Mouse (Mus musculus): ENCODE data around the gene Acly. TPM values are rescaled to one million over a fixed set of nuclear protein-coding genes. Genes with fewer than 3 reads are reported as not detected.

Acly gene
- total and polyA plus RNA-seq, 3 experiments, result 213 to 277 (median 246) TPM

DNA sequence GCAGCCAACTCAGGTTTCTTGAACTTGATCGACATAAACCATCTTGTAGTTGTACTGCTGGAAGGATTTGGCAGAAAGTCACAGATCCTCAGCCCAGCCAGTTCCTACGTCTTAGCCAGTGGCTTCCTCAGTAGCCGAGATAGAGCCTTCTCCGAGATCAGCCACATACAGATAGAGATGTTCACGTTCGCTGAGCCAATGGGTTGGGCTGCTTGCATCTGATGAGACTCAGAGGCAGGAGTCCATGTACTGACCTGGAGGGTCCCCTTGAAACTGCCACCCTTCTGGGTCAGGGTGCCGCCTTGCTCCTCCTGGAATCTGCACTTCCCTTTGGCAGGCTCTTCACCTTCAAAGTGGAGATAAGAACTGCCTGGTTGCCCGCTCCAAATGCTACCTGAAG is 21.7 kb upstream of the Acly start:
- in situ Hi-C loops (cut with MboI; ENCODE audit: low pct_ligation_motif_present, low pct_unique_long_range_greater_than_20kb, low sequenced_read_pairs), result no loop called here
- Histone ChIP-seq H3K27me3 (replicated peaks) (peaks cover 2% of the 10 kb centered on the region), H3K4me2 (ENCODE audit: insufficient read depth, low read depth, poor library complexity, severe bottlenecking) (no peak overlapping the region), H3K9ac (ENCODE audit: insufficient read depth, low read depth) (no peak overlapping the region), H3K9me3 (replicated peaks; ENCODE audit: low read length) (no peaks in the 10 kb centered on the region), H3K79me2 (replicated peaks; ENCODE audit: control insufficient read depth, extremely low read depth, insufficient read depth, poor library complexity, severe bottlenecking) (no peaks in the 10 kb centered on the region), H3K4me1 (ENCODE audit: control insufficient read depth in 1 of 2, insufficient read depth in 2 of 2) (peaks cover 20 to 39% of the 10 kb centered on the region in 2 experiments), H3K27ac (ENCODE audit: insufficient read depth, low read depth) (no peak overlapping the region), H3K36me3 (replicated peaks in 1 of 2; ENCODE audit: control insufficient read depth in 1 of 2, insufficient read depth in 1 of 2, low read length in 1 of 2) (no peaks in the 10 kb centered on the region), H3K4me3 (replicated peaks in 1 of 3; ENCODE audit: low read depth in 2 of 3, low read length in 2 of 3, poor library complexity in 1 of 3) (no peak overlapping the region)
- DNase-seq (ENCODE audit: extremely low read depth), result no peak
- dilution Hi-C loops (cut with MboI; ENCODE audit: extremely low pct_ligation_motif_present, extremely low pct_unique_long_range_greater_than_20kb, low sequenced_read_pairs), result no loop called here
- TF ChIP-seq ELF1 (IDR thresholded peaks at IDR 0.05; ENCODE audit: low read depth, low read length) (no peak), MYC (IDR thresholded peaks at IDR 0.05; ENCODE audit: low read depth, low read length) (no peak), MXI1 (IDR thresholded peaks at IDR 0.05; ENCODE audit: low read depth, low read length) (no peak), ZC3H11A (IDR thresholded peaks at IDR 0.05; ENCODE audit: low read depth, low read length) (no peak), JUND (conservative IDR thresholded peaks at IDR 0.05; ENCODE audit: low read depth, low read length) (no peak), BHLHE40 (IDR thresholded peaks at IDR 0.05; ENCODE audit: low read depth, low read length) (no peak)

DNA sequence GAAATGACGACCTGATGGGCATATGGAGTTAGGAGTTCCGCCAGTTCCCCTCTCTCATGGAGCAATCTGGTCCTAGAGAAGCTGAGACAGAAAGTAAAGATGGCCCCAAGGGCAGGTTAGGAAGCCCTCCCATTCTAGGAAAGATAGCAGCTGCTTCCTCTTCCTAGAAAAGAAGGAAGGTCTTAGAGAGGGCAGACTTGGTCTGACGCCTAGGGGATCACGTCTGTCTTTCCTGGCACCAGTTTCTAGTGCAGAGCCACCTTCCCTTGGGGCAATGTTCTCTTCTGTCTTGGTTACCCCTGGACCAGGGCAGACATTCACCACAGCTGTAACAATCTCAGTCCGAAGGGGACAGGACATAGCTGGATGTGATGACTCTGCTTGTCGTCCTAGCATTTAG is 20.3 kb upstream of the Acly start:
- Histone ChIP-seq H3K27me3 (replicated peaks) (peaks cover 2% of the 10 kb centered on the region), H3K9ac (ENCODE audit: insufficient read depth, low read depth) (no peak overlapping the region), H3K36me3 (replicated peaks in 1 of 2; ENCODE audit: control insufficient read depth in 1 of 2, insufficient read depth in 1 of 2, low read length in 1 of 2) (no peaks in the 10 kb centered on the region), H3K79me2 (replicated peaks; ENCODE audit: control insufficient read depth, extremely low read depth, insufficient read depth, poor library complexity, severe bottlenecking) (no peaks in the 10 kb centered on the region), H3K9me3 (replicated peaks; ENCODE audit: low read length) (no peaks in the 10 kb centered on the region), H3K4me2 (ENCODE audit: insufficient read depth, low read depth, poor library complexity, severe bottlenecking) (no peak overlapping the region), H3K27ac (ENCODE audit: insufficient read depth, low read depth) (no peak overlapping the region), H3K4me3 (replicated peaks in 1 of 3; ENCODE audit: low read depth in 2 of 3, low read length in 2 of 3, poor library complexity in 1 of 3) (no peak overlapping the region), H3K4me1 (ENCODE audit: control insufficient read depth in 1 of 2, insufficient read depth in 2 of 2) (peaks cover 21 to 43% of the 10 kb centered on the region in 2 experiments)
- dilution Hi-C loops (cut with MboI; ENCODE audit: extremely low pct_ligation_motif_present, extremely low pct_unique_long_range_greater_than_20kb, low sequenced_read_pairs), result no loop called here
- in situ Hi-C loops (cut with MboI; ENCODE audit: low pct_ligation_motif_present, low pct_unique_long_range_greater_than_20kb, low sequenced_read_pairs), result no loop called here
- no peak for DNase-seq (ENCODE audit: extremely low read depth)
- TF ChIP-seq E2F4 (IDR thresholded peaks at IDR 0.05; ENCODE audit: insufficient replicate concordance, low read depth, low read length) (no peak), ETS1 (conservative IDR thresholded peaks at IDR 0.05; ENCODE audit: low read depth, low read length) (no peak), MAX (IDR thresholded peaks at IDR 0.05; ENCODE audit: low read length) (no peak), RAD21 (IDR thresholded peaks at IDR 0.05; ENCODE audit: low read depth, low read length) (no peak), SIN3A (IDR thresholded peaks at IDR 0.05; ENCODE audit: low read length) (no peak), BHLHE40 (IDR thresholded peaks at IDR 0.05; ENCODE audit: low read depth, low read length) (no peak), PAX5 (IDR thresholded peaks at IDR 0.05; ENCODE audit: low read length) (no peak), HCFC1 (IDR thresholded peaks at IDR 0.05; ENCODE audit: low read depth, low read length) (no peak), ZKSCAN1 (IDR thresholded peaks at IDR 0.05; ENCODE audit: borderline replicate concordance, low read depth, low read length) (no peak), JUND (conservative IDR thresholded peaks at IDR 0.05; ENCODE audit: low read depth, low read length) (no peak), ZMIZ1 (IDR thresholded peaks at IDR 0.05; ENCODE audit: low read depth, low read length) (no peak), RCOR1 (conservative IDR thresholded peaks at IDR 0.05; ENCODE audit: low read depth, low read length) (no peak), MYC (IDR thresholded peaks at IDR 0.05; ENCODE audit: low read depth, low read length) (no peak), IRF4 (IDR thresholded peaks at IDR 0.05; ENCODE audit: low read depth, low read length) (no peak), POLR2A (IDR thresholded peaks at IDR 0.05; ENCODE audit: low read depth, low read length) (no peak)

Measured in CH12.LX (cell line).